Mouse (Mus musculus): ENCODE results near the gene Rxra. TPM values are rescaled to one million over a fixed set of nuclear protein-coding genes. Genes with fewer than 3 reads are reported as not detected.
A peak's percentile ranks its signal among the peaks of the same experiment; 100 is the strongest.

Gene Rxra
- polyA plus RNA-seq, 1 experiment from 2014 or later, result 13.3 TPM

DNA sequence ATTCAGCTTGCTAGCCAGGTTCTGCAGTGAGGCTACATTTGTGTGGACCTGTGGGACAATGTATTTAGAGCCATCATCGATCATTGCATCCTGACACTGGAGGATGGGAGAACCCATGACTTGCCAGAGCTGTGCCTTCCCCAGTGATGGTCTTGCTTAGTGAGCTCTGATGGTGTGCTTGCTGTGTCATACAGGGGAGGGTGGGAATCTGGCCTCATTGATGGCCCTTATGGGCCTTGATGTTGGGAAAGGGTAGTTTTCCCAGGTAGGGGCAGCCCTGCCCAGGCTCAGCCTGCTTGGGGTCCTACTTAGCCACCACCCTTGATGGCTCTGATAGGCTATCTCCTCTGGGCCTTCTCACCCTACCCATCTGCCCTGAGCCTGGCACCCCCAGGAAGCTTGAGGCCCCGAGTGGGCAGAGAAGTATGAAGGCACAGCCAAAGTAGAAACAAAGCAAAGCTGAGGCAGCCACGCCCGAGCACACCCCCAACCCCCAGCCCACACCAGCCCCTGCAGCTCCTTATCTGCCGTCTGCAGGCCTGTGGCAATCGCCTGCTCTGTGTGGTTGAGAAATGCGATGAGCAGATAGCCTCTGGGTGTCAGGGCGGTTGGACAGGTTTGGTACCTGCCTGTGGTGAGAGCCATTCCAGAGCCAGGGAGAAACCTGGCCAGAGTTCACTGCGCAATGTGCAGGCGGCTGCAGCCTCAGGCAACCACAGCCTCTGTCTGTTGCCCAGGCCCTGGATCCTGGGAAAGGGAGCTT is 26.8 kb downstream of the Rxra start:
- peak overlapping the region; percentile 17; the same call in 1 of the 2 replicates for H3K9ac ChIP-seq (replicated peaks)
- peak overlapping the region; percentile 40; the same call in 1 of the 2 replicates for H3K27ac ChIP-seq (ENCODE audit: low read depth)
- DNase-seq (peak; percentile 65), ATAC-seq (peak; percentile 79)
- TF ChIP-seq EP300 (IDR thresholded peaks at IDR 0.05; ENCODE audit: low read depth) (peak; percentile 90), CTCF (IDR thresholded peaks at IDR 0.05; ENCODE audit: low read depth) (no peak)
- peak overlapping the region; percentile 1 for H3K4me2 ChIP-seq (ENCODE audit: low read depth, low read length)
- no peaks in the 10 kb centered on the region for H3K36me3 ChIP-seq (replicated peaks; ENCODE audit: insufficient read depth, low read length)
- H3K4me1 ChIP-seq (ENCODE audit: insufficient read depth), result peaks cover 75% of the 10 kb centered on the region
- no peak overlapping the region for H3K4me3 ChIP-seq (ENCODE audit: low read depth, low read length)
- no peaks in the 10 kb centered on the region for H3K27me3 ChIP-seq (ENCODE audit: insufficient read depth, low read length)
- WGBS (ENCODE audit: insufficient replicate concordance), result 29% methylated on average over 10 of the region's 10 CpGs
- H3K9me3 ChIP-seq (ENCODE audit: low read length), result no peaks in the 10 kb centered on the region

DNA sequence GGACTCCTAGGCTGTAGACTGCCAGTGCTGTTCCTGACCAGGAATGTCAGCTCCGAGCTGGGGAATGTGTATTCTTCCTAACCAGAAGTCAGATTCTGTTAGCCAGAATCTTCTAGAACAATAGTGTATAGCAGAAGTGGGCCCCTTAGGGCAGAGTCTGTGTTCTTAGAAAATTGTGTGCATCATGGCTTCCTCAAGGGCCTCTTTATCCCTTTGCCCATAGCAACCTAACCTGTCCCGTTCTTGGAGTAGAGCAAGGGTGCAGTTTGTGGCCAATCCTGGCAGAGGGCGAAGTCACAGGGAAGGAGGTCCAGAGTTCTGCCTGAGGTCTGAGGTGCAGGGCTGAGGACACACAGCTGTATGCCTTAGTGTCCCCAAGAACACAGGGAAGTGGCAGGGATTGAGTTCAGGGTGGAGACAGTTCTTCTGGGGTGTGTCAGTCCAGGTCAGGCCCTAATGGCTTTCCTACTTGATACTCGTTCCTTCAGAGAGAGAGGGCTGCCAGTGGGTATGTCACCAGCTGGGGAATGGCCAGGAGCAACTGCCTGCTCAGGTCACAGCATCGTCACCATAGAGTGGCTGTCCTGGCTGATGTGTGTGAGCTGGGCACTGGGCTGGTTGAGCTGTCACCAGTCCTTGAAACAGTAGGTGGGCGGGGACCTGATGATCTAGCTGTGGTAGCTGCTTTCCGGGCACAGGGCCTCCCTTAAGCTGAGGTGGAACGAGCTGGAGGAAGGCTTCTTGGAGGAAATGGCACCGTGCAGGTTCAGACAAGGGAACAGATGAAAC is 27.8 kb downstream of the Rxra start:
- no peak overlapping the region for H3K4me2 ChIP-seq (ENCODE audit: low read depth, low read length)
- DNase-seq, result no peak
- no peak overlapping the region for H3K4me3 ChIP-seq (ENCODE audit: low read depth, low read length)
- 37% methylated on average over 9 of the region's 9 CpGs for WGBS (ENCODE audit: insufficient replicate concordance)
- H3K9me3 ChIP-seq (ENCODE audit: low read length), result no peaks in the 10 kb centered on the region
- H3K36me3 ChIP-seq (replicated peaks; ENCODE audit: insufficient read depth, low read length), result 0 out of 2 replicates have a peak, but pooled peaks cover 3% of the 10 kb centered on the region
- peaks cover 69% of the 10 kb centered on the region for H3K4me1 ChIP-seq (ENCODE audit: insufficient read depth)
- peak; percentile 2; the same call in 1 of the 2 replicates for ATAC-seq
- no peaks in the 10 kb centered on the region for H3K27me3 ChIP-seq (ENCODE audit: insufficient read depth, low read length)
- peak overlapping the region; percentile 40 for H3K27ac ChIP-seq (ENCODE audit: low read depth)
- TF ChIP-seq CTCF (IDR thresholded peaks at IDR 0.05; ENCODE audit: low read depth), result no peak
- TF ChIP-seq EP300 (IDR thresholded peaks at IDR 0.05; ENCODE audit: low read depth), result no peak
- H3K9ac ChIP-seq (replicated peaks), result peak overlapping the region; percentile 17; the same call in 1 of the 2 replicates

DNA sequence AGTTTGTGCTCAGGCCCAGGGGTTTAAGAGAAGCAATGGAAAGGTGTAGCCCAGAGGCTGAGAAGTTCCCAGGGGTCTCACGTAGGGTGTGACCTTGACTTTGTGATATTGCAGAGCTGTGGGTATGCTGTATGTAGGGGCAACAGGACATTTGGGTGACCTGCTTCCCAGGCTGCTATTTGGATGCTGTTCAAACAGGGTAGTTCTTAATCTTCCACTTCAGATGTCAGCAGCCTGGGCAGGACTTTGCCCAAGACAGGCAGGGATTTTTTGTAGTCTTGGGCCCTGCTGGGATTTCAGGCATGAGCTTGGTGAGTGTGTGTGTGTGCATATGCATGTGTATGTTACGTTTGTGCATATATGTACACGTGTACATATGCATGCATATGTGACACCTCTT is 28.4 kb downstream of the Rxra start:
- Histone ChIP-seq H3K4me1 (ENCODE audit: insufficient read depth) (peaks cover 68% of the 10 kb centered on the region), H3K27me3 (ENCODE audit: insufficient read depth, low read length) (no peaks in the 10 kb centered on the region), H3K27ac (ENCODE audit: low read depth) (no peak overlapping the region), H3K4me2 (ENCODE audit: low read depth, low read length) (no peak overlapping the region), H3K4me3 (ENCODE audit: low read depth, low read length) (no peak overlapping the region), H3K9ac (replicated peaks) (no peak overlapping the region), H3K36me3 (replicated peaks; ENCODE audit: insufficient read depth, low read length) (0 out of 2 replicates have a peak, but pooled peaks cover 3% of the 10 kb centered on the region), H3K9me3 (ENCODE audit: low read length) (no peaks in the 10 kb centered on the region)
- no peak for TF ChIP-seq CTCF (IDR thresholded peaks at IDR 0.05; ENCODE audit: low read depth)
- no peak for TF ChIP-seq EP300 (IDR thresholded peaks at IDR 0.05; ENCODE audit: low read depth)
- DNase-seq, result no peak
- 64% methylated on average over 3 of the region's 3 CpGs for WGBS (ENCODE audit: insufficient replicate concordance)
- ATAC-seq, result no peak

DNA sequence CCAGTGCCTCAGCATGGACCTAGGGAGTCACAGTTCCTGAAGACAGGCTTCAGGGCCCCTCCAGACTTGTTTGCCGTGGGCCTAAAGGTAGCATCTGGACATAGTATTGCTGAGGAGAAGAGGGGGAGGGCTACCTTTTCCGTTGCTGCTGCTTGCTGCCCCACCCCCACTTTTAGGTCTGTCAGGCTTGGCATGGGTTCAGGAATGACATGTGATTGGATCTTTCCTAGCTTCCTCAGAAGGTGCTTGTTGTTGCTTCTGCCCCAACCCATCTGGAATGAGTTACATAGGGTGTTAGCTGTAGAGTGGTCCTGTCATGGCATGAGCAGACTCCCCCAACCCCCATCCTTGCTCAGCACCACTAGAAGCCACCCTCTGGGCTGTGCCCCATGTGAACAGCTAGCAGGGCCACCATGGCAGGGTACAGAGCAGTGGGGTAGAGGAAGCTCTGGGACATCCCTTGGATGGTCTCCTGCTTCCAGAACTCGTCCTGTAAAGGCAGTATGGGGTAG is 34.7 kb downstream of the Rxra start:
- H3K4me2 ChIP-seq (ENCODE audit: low read depth, low read length), result no peak overlapping the region
- H3K4me1 ChIP-seq (ENCODE audit: insufficient read depth), result peaks cover 67% of the 10 kb centered on the region
- 46% methylated on average over 3 of the region's 3 CpGs for WGBS (ENCODE audit: insufficient replicate concordance)

DNA sequence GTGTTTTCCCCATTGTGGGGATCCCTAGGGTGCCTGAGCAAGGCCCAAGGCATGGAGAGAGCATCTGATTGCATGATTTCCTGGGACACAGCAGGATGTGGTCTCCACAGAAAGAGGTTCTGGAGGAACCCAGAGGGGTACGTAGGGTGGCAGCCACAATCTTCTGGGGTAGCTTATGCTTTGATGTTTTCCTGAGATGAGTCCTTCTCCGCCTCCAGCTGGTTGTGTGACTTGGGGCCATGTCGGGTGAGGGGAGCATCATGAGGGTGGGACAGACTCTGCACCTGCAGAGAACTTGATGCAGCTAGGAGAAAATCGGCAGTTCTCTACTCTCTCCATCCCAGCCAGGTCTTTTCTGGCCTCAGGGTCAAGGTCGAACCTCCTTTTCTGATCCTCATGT is 36.4 kb downstream of the Rxra start:
- H3K4me2 ChIP-seq (ENCODE audit: low read depth, low read length), result no peak overlapping the region
- ATAC-seq, result no peak
- 0 out of 2 replicates have a peak, but pooled peaks cover 3% of the 10 kb centered on the region for H3K36me3 ChIP-seq (replicated peaks; ENCODE audit: insufficient read depth, low read length)
- no peaks in the 10 kb centered on the region for H3K27me3 ChIP-seq (ENCODE audit: insufficient read depth, low read length)
- H3K4me3 ChIP-seq (ENCODE audit: low read depth, low read length), result no peak overlapping the region
- DNase-seq, result no peak
- 74% methylated on average over 5 of the region's 5 CpGs for WGBS (ENCODE audit: insufficient replicate concordance)
- H3K9ac ChIP-seq (replicated peaks), result no peak overlapping the region
- TF ChIP-seq EP300 (IDR thresholded peaks at IDR 0.05; ENCODE audit: low read depth) (no peak), CTCF (IDR thresholded peaks at IDR 0.05; ENCODE audit: low read depth) (no peak)
- no peak overlapping the region for H3K27ac ChIP-seq (ENCODE audit: low read depth)
- H3K4me1 ChIP-seq (ENCODE audit: insufficient read depth), result peaks cover 73% of the 10 kb centered on the region
- no peaks in the 10 kb centered on the region for H3K9me3 ChIP-seq (ENCODE audit: low read length)

More for the DNA sequence above, 34.7 kb downstream of the Rxra start:
- no peak overlapping the region for H3K27ac ChIP-seq (ENCODE audit: low read depth)
- no peaks in the 10 kb centered on the region for H3K27me3 ChIP-seq (ENCODE audit: insufficient read depth, low read length)
- ATAC-seq (no peak), DNase-seq (no peak)
- 0 out of 2 replicates have a peak, but pooled peaks cover 3% of the 10 kb centered on the region for H3K36me3 ChIP-seq (replicated peaks; ENCODE audit: insufficient read depth, low read length)
- no peak overlapping the region for H3K4me3 ChIP-seq (ENCODE audit: low read depth, low read length)
- TF ChIP-seq CTCF (IDR thresholded peaks at IDR 0.05; ENCODE audit: low read depth) (no peak), EP300 (IDR thresholded peaks at IDR 0.05; ENCODE audit: low read depth) (no peak)
- H3K9me3 ChIP-seq (ENCODE audit: low read length), result no peaks in the 10 kb centered on the region
- H3K9ac ChIP-seq (replicated peaks), result 0 out of 2 replicates have a peak overlapping the region, but pooled peaks have one; percentile 0

DNA sequence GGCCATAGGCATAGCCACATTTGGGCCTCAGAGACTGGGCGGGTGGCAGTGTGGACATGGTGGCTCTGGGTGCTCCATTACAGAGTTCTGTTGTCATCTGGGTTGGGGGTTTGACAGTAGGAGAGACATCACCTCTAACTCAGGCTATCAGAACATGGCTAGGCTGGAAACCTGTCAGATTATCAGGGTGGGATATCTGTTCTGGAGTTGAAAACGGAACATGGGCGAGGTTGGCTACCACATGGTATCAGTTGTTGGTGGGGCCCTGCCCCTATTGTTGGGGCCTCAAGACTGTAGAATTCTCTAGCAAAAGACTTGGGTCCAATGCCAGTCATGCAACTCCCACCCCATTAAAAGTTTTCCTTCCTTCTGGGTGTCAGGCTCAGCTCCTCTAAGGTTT is 37.1 kb downstream of the Rxra start:
- no peak overlapping the region for H3K4me3 ChIP-seq (ENCODE audit: low read depth, low read length)
- peaks cover 80% of the 10 kb centered on the region for H3K4me1 ChIP-seq (ENCODE audit: insufficient read depth)
- H3K27ac ChIP-seq (ENCODE audit: low read depth), result peak overlapping the region; percentile 46
- 0 out of 2 replicates have a peak, but pooled peaks cover under 1% of the 10 kb centered on the region for H3K36me3 ChIP-seq (replicated peaks; ENCODE audit: insufficient read depth, low read length)
- H3K9ac ChIP-seq (replicated peaks), result no peak overlapping the region
- ATAC-seq (no peak), DNase-seq (no peak)
- WGBS (ENCODE audit: insufficient replicate concordance), result 76% methylated on average over 3 of the region's 3 CpGs
- H3K4me2 ChIP-seq (ENCODE audit: low read depth, low read length), result no peak overlapping the region
- H3K9me3 ChIP-seq (ENCODE audit: low read length), result no peaks in the 10 kb centered on the region
- H3K27me3 ChIP-seq (ENCODE audit: insufficient read depth, low read length), result no peaks in the 10 kb centered on the region
- no peak for TF ChIP-seq EP300 (IDR thresholded peaks at IDR 0.05; ENCODE audit: low read depth)
- TF ChIP-seq CTCF (IDR thresholded peaks at IDR 0.05; ENCODE audit: low read depth), result no peak
